Mouse (Mus musculus): ENCODE results near the gene Psph.

Psph gene

DNA sequence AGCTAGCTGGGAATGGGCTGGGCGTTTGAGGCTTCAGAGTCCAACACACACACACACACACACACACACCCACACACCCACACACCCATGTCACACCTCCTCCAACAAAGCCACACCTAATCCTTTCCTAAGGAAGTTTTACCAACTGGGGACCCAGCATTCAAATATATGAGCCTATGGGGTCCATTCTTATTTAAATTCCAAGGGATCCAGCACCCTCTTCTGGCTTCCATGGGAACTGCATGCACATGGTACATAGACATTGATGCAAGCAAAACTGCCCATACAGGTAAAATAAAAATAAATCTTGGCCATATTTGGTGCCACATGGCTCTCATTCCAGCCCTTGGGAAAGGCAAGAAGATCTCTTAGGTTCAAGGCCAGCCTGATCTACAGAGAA is 46.3 kb downstream of the Psph start:
- no peak for DNase-seq (ENCODE audit: extremely low spot score, low read depth, low spot score)

- no peak for DNase-seq (ENCODE audit: extremely low spot score, low read depth, low spot score)
Observed at GRCm38 (mm10) chr5:129731021-129731420, 56.2 kb downstream of the Psph start.

DNA sequence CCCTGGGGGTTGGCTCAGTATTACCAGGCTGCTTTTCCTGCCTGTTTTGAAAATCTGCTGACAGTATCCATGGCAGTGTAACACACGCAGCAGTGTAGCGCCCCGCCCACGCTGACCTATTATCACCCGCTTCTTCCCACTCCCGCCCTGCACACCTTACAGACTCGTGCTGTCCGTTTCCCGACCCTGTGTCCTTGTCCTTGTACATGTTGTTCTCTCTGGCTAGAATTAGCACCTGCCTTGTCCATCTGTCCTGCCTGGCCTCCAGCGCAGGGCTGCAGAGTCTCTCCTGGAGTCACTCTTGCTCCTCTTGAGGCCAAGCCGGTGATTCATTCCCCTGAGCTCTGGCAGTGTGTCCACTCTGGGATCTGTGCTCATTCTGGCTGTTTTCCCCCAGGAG is 56.9 kb downstream of the Psph start:
- no peak for DNase-seq (ENCODE audit: extremely low spot score, low read depth, low spot score)

DNA sequence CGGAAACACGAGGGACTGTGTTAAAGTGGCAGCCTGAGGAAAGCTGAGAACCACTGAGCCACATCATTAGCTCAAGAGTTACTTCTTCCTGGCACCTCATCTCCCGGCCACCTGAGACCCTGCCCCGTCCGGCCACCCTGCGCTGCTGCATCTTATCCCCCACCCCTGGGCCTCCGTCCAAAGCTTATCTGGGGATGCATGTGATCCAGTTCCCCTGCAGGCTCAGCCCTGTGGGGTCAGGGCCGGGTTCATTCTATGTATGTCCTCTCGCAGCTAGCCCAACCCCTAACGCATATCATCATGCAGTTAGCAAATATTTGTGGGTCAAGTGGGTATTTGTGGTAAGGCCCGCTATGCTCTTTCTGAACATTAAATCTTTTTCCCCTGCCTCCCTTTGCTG is 58.0 kb downstream of the Psph start:
- DNase-seq (ENCODE audit: extremely low spot score, low read depth, low spot score), result no peak

DNA sequence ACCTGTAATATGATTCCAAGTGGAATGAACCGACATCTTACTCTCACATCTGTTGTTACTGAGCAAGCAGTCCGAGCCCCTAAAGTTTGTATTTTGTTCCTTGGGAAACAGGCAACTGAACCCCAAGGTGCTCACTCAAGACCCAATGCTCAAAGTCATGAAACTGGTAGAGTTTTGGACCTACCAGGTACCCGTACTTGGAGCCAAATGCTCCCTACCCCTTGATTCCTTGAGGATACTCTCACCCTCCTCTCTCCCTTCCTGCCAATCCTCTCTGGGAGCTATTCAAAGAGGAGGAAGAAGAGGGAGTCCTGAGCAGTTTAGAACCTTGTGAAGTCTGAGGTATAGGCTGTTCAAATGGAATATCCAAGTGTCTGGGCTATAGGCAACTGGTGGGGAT is 60.5 kb downstream of the Psph start:
- DNase-seq (ENCODE audit: extremely low spot score, low read depth, low spot score), result no peak

- DNase-seq (ENCODE audit: extremely low spot score, low read depth, low spot score), result no peak
Observed at GRCm38 (mm10) chr5:129725774-129726392, 61.4 kb downstream of the Psph start.

DNA sequence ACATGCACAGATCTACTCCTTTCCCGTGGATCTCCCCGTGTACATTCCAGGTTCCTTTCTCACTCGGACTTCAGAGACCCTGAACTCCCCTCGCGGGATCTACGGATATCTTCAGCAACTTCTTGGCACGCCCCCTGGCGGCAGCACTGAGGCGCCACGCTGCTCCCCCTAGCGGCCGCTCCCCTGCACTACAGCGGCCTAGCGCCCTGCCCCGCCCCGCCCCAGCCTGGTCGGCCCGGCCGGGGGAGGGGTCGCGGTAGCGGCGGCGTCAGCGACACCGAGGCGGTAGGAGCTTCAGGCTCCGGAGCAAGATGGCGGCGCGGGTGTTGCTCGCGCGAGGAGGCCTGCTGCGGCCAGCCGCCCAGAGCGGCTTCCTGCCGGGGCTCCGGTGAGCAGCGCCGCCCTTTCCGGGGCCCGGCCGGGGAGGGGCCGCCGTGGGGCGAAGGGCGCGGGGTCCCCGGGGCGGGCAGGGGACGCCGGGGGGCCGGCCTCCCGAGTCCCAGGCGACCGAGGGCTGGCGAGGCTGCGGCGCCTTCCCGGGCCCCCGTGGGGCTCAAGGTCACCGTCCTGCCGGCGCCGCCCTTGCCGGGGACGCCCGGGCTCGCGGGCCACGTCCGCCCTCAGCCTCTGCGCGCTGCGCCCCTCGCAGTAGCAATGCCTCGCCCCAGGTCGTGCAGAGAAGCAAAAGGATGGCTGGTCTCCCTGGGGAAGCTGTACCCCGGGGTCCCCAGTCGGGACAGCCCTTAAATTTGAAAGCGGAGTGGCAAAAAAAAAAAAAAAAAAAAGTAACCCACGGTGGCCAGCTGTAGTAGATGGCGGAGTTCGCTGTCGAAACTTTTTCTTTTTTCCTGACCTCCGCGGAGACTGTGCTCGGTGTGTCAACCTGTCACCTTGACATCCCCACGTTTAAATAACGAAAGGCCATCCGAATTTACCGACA is 62.1 kb downstream of the Psph start, which contains the start of gene Nipsnap2:
Gene Nipsnap2 (plus strand): TSS at position 230 of the 940 bp plus-strand sequence.
- peak; percentile 73 for DNase-seq (ENCODE audit: extremely low spot score, low read depth, low spot score)

GRCm38 (mm10) chr5:129724268-129724667 is 63.0 kb downstream of the Psph start:
- no peak for DNase-seq (ENCODE audit: extremely low spot score, low read depth, low spot score)

- DNase-seq (ENCODE audit: extremely low spot score, low read depth, low spot score), result no peak
Observed at GRCm38 (mm10) chr5:129720176-129720575, 67.1 kb downstream of the Psph start.

GRCm38 (mm10) chr5:129717016-129717415 is 70.2 kb downstream of the Psph start:
- DNase-seq (ENCODE audit: extremely low spot score, low read depth, low spot score), result no peak
